Mouse (Mus musculus) induced T-regulatory cell, adult 2 months (primary cell): ENCODE data around the gene Elmo2.

ENCODE experiments used
- DNase-seq: peaks from one replicate; pipeline ENCODE4 v3.0.0-alpha.2; 2012; ENCODE audit warnings: low read depth

Gene Elmo2

GRCm38 (mm10) chr2:165323484-165323883, 2.8 kb downstream of the Elmo2 start:
- DNase-seq, result no peak

GRCm38 (mm10) chr2:165321981-165322735, 4.1 kb downstream of the Elmo2 start:
- no peak for DNase-seq

- DNase-seq, result peak; percentile 69
Observed at GRCm38 (mm10) chr2:165321381-165321888, 4.8 kb downstream of the Elmo2 start.

GRCm38 (mm10) chr2:165320531-165321150, 5.6 kb downstream of the Elmo2 start:
- no peak for DNase-seq

- no peak for DNase-seq
Observed at GRCm38 (mm10) chr2:165319503-165319902, 6.8 kb downstream of the Elmo2 start.

- no peak for DNase-seq
Observed at GRCm38 (mm10) chr2:165318941-165319340, 7.3 kb downstream of the Elmo2 start.

GRCm38 (mm10) chr2:165317621-165318263, 8.5 kb downstream of the Elmo2 start:
- no peak for DNase-seq

- DNase-seq, result no peak
Observed at GRCm38 (mm10) chr2:165316837-165317473, 9.3 kb downstream of the Elmo2 start.

GRCm38 (mm10) chr2:165316204-165316603, 10.1 kb downstream of the Elmo2 start:
- no peak for DNase-seq

- no peak for DNase-seq
Observed at GRCm38 (mm10) chr2:165314197-165314596, 12.1 kb downstream of the Elmo2 start.

- DNase-seq, result no peak
Observed at GRCm38 (mm10) chr2:165312381-165312780, 13.9 kb downstream of the Elmo2 start.

GRCm38 (mm10) chr2:165311577-165311976, 14.7 kb downstream of the Elmo2 start:
- no peak for DNase-seq

GRCm38 (mm10) chr2:165310818-165311425, 15.4 kb downstream of the Elmo2 start:
- no peak for DNase-seq

GRCm38 (mm10) chr2:165307801-165308200, 18.5 kb downstream of the Elmo2 start:
- no peak for DNase-seq

- DNase-seq, result no peak
Observed at GRCm38 (mm10) chr2:165305438-165305837, 20.8 kb downstream of the Elmo2 start.

- no peak for DNase-seq
Observed at GRCm38 (mm10) chr2:165304819-165305218, 21.5 kb downstream of the Elmo2 start.

- no peak for DNase-seq
Observed at GRCm38 (mm10) chr2:165303354-165304012, 22.8 kb downstream of the Elmo2 start.

- DNase-seq, result no peak
Observed at GRCm38 (mm10) chr2:165301409-165301808, 24.9 kb downstream of the Elmo2 start.

GRCm38 (mm10) chr2:165300885-165301284, 25.4 kb downstream of the Elmo2 start:
- no peak for DNase-seq

- no peak for DNase-seq
Observed at GRCm38 (mm10) chr2:165300424-165300823, 25.9 kb downstream of the Elmo2 start.

- no peak for DNase-seq
Observed at GRCm38 (mm10) chr2:165297429-165297828, 28.9 kb downstream of the Elmo2 start.
